Mouse (Mus musculus): ENCODE results near the gene Wdr45b.
"Not testable (repeated sequence)": the region's sequence is repeated elsewhere in the genome, so short reads cannot be mapped to it uniquely, and the experiment has no call there.

Gene Wdr45b

GRCm38 (mm10) chr11:121354091-121354707 is at the start of gene Wdr45b:
Gene Wdr45b, minus strand, starts transcription at chr11:121354445.
- peak; percentile 97 for DNase-seq (ENCODE audit: low spot score)

GRCm38 (mm10) chr11:121392405-121392804 is 38.2 kb upstream of the Wdr45b start:
- DNase-seq (ENCODE audit: low spot score): no peak

GRCm38 (mm10) chr11:121390793-121391192 is 36.5 kb upstream of the Wdr45b start:
- DNase-seq (ENCODE audit: low spot score): no peak

GRCm38 (mm10) chr11:121388554-121388945 is 34.3 kb upstream of the Wdr45b start:
- no peak for DNase-seq (ENCODE audit: low spot score)

- DNase-seq (ENCODE audit: low spot score): peak; percentile 78
Observed at GRCm38 (mm10) chr11:121387750-121388553, 33.7 kb upstream of the Wdr45b start, which contains the start of gene Rab40b. Gene Rab40b, minus strand, starts transcription at chr11:121388251.

GRCm38 (mm10) chr11:121380294-121380693 is 26.0 kb upstream of the Wdr45b start:
- no peak for DNase-seq (ENCODE audit: low spot score)

- DNase-seq (ENCODE audit: low spot score): no peak
Observed at GRCm38 (mm10) chr11:121378644-121379043, 24.4 kb upstream of the Wdr45b start.

GRCm38 (mm10) chr11:121373305-121373704 is 19.1 kb upstream of the Wdr45b start:
- no peak for DNase-seq (ENCODE audit: low spot score)

GRCm38 (mm10) chr11:121370337-121370994 is 16.2 kb upstream of the Wdr45b start:
- no peak for DNase-seq (ENCODE audit: low spot score)

GRCm38 (mm10) chr11:121369622-121370021 is 15.4 kb upstream of the Wdr45b start:
- DNase-seq (ENCODE audit: low spot score): no peak

GRCm38 (mm10) chr11:121368731-121369130 is 14.5 kb upstream of the Wdr45b start:
- DNase-seq (ENCODE audit: low spot score): no peak

GRCm38 (mm10) chr11:121367170-121367707 is 13.0 kb upstream of the Wdr45b start:
- DNase-seq (ENCODE audit: low spot score): no peak

- no peak for DNase-seq (ENCODE audit: low spot score)
Observed at GRCm38 (mm10) chr11:121362212-121362611, 8.0 kb upstream of the Wdr45b start.

- DNase-seq (ENCODE audit: low spot score): no peak
Observed at GRCm38 (mm10) chr11:121353326-121354090, 737 bp downstream of the Wdr45b start.

GRCm38 (mm10) chr11:121348727-121349126 is 5.5 kb downstream of the Wdr45b start:
- not testable (repeated sequence) for DNase-seq (ENCODE audit: low spot score)

- DNase-seq (ENCODE audit: low spot score): no peak
Observed at GRCm38 (mm10) chr11:121348166-121348565, 6.1 kb downstream of the Wdr45b start.

GRCm38 (mm10) chr11:121347036-121347435 is 7.2 kb downstream of the Wdr45b start:
- DNase-seq (ENCODE audit: low spot score): no peak

GRCm38 (mm10) chr11:121342423-121342822 is 11.8 kb downstream of the Wdr45b start:
- not testable (repeated sequence) for DNase-seq (ENCODE audit: low spot score)

GRCm38 (mm10) chr11:121340287-121340686 is 14.0 kb downstream of the Wdr45b start:
- DNase-seq (ENCODE audit: low spot score): no peak

GRCm38 (mm10) chr11:121339647-121340046 is 14.6 kb downstream of the Wdr45b start:
- DNase-seq (ENCODE audit: low spot score): no peak

- DNase-seq (ENCODE audit: low spot score): no peak
Observed at GRCm38 (mm10) chr11:121331641-121332040, 22.6 kb downstream of the Wdr45b start.

GRCm38 (mm10) chr11:121328619-121329018 is 25.6 kb downstream of the Wdr45b start:
- no peak for DNase-seq (ENCODE audit: low spot score)

Data from ovary, postnatal 14 days (tissue).